Mouse (Mus musculus): Measurements from ENCODE around the gene 4933428G20Rik. TPM values are rescaled to one million over a fixed set of nuclear protein-coding genes. Genes with fewer than 3 reads are reported as not detected.

The 4933428G20Rik gene
- 0.17 TPM in 1 of 2 replicates, not detected in the other for polyA plus RNA-seq (2014; fragmentation: Nextera tagmentation; extraction: Ambion mirVana)

GRCm38 (mm10) chr11:97499865-97500719 is at the start of gene 4933428G20Rik:
Gene 4933428G20Rik (minus strand): TSS chr11:97500340.
- H3K36me3 ChIP-seq (ENCODE audit: control insufficient read depth, insufficient read depth, low read length) = no peaks in the 10 kb centered on the region
- ATAC-seq (replicated peaks; ENCODE audit: low FRiP score) = no peak
- WGBS = 8% methylated on average over 79 of the region's 88 CpGs

GRCm38 (mm10) chr11:97548757-97549156 is 48.6 kb upstream of the 4933428G20Rik start:
- Histone ChIP-seq H3K27me3 (ENCODE audit: control insufficient read depth, insufficient read depth, low read length) (peaks cover 23% of the 10 kb centered on the region), H3K4me1 (replicated peaks; ENCODE audit: control insufficient read depth, insufficient read depth, low read length) (peaks cover 22% of the 10 kb centered on the region), H3K27ac (ENCODE audit: low read depth, low read length) (no peak overlapping the region), H3K4me2 (ENCODE audit: low read depth, low read length, severe bottlenecking) (no peak overlapping the region), H3K36me3 (ENCODE audit: control insufficient read depth, insufficient read depth, low read length) (no peaks in the 10 kb centered on the region), H3K9ac (ENCODE audit: low read length) (no peak overlapping the region), H3K9me3 (ENCODE audit: control insufficient read depth, low read length) (no peaks in the 10 kb centered on the region), H3K4me3 (ENCODE audit: low read depth, low read length) (no peak overlapping the region)
- WGBS = 48% methylated on average over 8 of the region's 8 CpGs
- no peak for ATAC-seq (replicated peaks; ENCODE audit: low FRiP score)
- no peak for DNase-seq (ENCODE audit: low spot score)

More at GRCm38 (mm10) chr11:97499865-97500719, at the start of gene 4933428G20Rik:
- Histone ChIP-seq H3K4me1 (replicated peaks; ENCODE audit: control insufficient read depth, insufficient read depth, low read length) (peaks cover 11% of the 10 kb centered on the region), H3K4me2 (ENCODE audit: low read depth, low read length, severe bottlenecking) (peak within 1 kb of the TSS; percentile 63), H3K4me3 (ENCODE audit: low read depth, low read length) (peak within 1 kb of the TSS; percentile 37), H3K27ac (ENCODE audit: low read depth, low read length) (no peak within 1 kb of the TSS), H3K9me3 (ENCODE audit: control insufficient read depth, low read length) (no peaks in the 10 kb centered on the region), H3K27me3 (ENCODE audit: control insufficient read depth, insufficient read depth, low read length) (peaks cover 40% of the 10 kb centered on the region), H3K9ac (ENCODE audit: low read length) (peak within 1 kb of the TSS; percentile 39)
- no peak for DNase-seq (ENCODE audit: low spot score)

- Histone ChIP-seq H3K9ac (ENCODE audit: low read length) (no peak overlapping the region), H3K27me3 (ENCODE audit: control insufficient read depth, insufficient read depth, low read length) (peaks cover 23% of the 10 kb centered on the region), H3K9me3 (ENCODE audit: control insufficient read depth, low read length) (no peaks in the 10 kb centered on the region), H3K4me3 (ENCODE audit: low read depth, low read length) (no peak overlapping the region), H3K4me1 (replicated peaks; ENCODE audit: control insufficient read depth, insufficient read depth, low read length) (peaks cover 22% of the 10 kb centered on the region), H3K27ac (ENCODE audit: low read depth, low read length) (no peak overlapping the region), H3K4me2 (ENCODE audit: low read depth, low read length, severe bottlenecking) (no peak overlapping the region), H3K36me3 (ENCODE audit: control insufficient read depth, insufficient read depth, low read length) (no peaks in the 10 kb centered on the region)
- no peak for ATAC-seq (replicated peaks; ENCODE audit: low FRiP score)
- WGBS = 59% methylated on average over 12 of the region's 12 CpGs
- DNase-seq (ENCODE audit: low spot score) = no peak
These were observed 48.0 kb upstream of the 4933428G20Rik start for GRCm38 (mm10) chr11:97547957-97548706.

DNA sequence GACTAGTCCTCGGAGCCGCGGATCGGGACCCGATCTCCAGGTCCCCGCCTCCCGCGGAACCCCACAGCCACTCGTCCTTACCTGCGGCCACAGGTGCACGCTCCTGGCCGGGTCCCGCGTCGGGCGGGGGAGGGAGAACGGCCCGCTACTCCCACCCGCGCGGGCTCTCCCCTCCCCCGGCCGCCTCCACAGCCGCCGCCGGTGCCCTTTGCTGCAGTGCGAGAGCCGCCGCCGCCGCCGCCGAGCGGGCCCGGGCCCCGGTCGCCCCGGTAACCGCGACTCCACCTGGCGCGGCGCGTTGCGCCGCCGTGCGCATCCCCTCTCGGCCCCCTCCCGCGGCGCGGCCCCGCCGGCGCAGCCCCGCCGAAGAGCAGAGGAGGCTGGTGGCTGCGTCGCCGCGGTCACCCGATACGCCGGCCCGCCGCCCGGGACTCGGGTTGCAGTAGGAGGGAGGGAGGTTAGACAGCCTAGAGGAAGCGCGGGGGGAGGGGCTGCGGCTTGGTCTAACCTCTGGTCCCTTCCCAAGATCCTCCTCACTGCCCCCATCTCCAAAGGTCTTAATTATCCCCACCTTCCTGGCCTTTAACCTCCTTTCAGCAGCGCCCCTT is 46.8 kb upstream of the 4933428G20Rik start:
- ATAC-seq (replicated peaks; ENCODE audit: low FRiP score) = peak; percentile 71
- peaks cover 15% of the 10 kb centered on the region for H3K4me1 ChIP-seq (replicated peaks; ENCODE audit: control insufficient read depth, insufficient read depth, low read length)
- peak; percentile 84 for DNase-seq (ENCODE audit: low spot score)

DNA sequence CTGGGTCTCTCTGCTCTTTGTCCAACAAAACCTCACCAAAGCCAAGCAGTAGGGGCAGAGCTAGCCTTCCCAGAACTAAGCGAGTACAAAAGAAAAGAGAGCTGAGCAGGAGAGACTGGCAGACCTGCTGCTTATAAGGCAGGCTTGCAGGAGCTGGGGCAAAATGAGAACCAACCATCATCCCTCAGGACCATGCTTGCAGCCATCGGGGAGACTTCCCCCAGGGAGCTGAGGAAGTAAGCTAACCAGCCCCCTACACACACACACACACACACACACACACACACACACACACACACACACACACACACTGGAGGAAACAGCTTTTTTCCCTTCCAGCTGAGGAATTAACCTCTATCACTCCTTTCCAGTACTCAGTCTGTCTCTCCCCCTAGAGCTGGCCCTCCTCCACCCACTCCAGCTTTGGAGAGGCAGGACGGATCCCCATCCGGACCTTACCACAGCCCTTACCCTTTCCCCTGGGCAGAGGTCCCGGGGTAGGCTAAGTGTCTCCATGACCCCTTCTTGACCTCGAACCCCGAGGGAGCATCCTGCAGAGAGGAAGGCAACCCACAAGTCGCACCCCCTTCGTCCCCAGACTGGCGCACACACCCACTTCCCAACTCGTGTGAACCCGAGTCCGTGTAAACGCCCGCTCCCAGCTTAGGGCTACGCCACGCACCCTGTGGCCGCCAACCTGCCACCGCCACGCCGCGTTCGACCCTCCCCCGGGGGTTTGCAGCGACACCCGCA is 45.8 kb upstream of the 4933428G20Rik start:
- peaks cover 11% of the 10 kb centered on the region for H3K4me1 ChIP-seq (replicated peaks; ENCODE audit: control insufficient read depth, insufficient read depth, low read length)
- 2% methylated on average over 26 of the region's 26 CpGs for WGBS

More for the DNA sequence above, 46.8 kb upstream of the 4933428G20Rik start:
- H3K9me3 ChIP-seq (ENCODE audit: control insufficient read depth, low read length) = no peaks in the 10 kb centered on the region
- peak overlapping the region; percentile 54 for H3K4me3 ChIP-seq (ENCODE audit: low read depth, low read length)
- no peak overlapping the region for H3K27ac ChIP-seq (ENCODE audit: low read depth, low read length)
- WGBS = under 1% methylated on average over 44 of the region's 73 CpGs
- no peaks in the 10 kb centered on the region for H3K36me3 ChIP-seq (ENCODE audit: control insufficient read depth, insufficient read depth, low read length)
- H3K27me3 ChIP-seq (ENCODE audit: control insufficient read depth, insufficient read depth, low read length) = peaks cover 19% of the 10 kb centered on the region
- peak overlapping the region; percentile 68 for H3K9ac ChIP-seq (ENCODE audit: low read length)
- peak overlapping the region; percentile 100 for H3K4me2 ChIP-seq (ENCODE audit: low read depth, low read length, severe bottlenecking)

GRCm38 (mm10) chr11:97543883-97544282 is 43.7 kb upstream of the 4933428G20Rik start:
- Histone ChIP-seq H3K9me3 (ENCODE audit: control insufficient read depth, low read length) (no peaks in the 10 kb centered on the region), H3K4me2 (ENCODE audit: low read depth, low read length, severe bottlenecking) (no peak overlapping the region), H3K9ac (ENCODE audit: low read length) (no peak overlapping the region), H3K36me3 (ENCODE audit: control insufficient read depth, insufficient read depth, low read length) (no peaks in the 10 kb centered on the region), H3K4me1 (replicated peaks; ENCODE audit: control insufficient read depth, insufficient read depth, low read length) (peaks cover 11% of the 10 kb centered on the region), H3K27me3 (ENCODE audit: control insufficient read depth, insufficient read depth, low read length) (peaks cover 7% of the 10 kb centered on the region), H3K27ac (ENCODE audit: low read depth, low read length) (no peak overlapping the region), H3K4me3 (ENCODE audit: low read depth, low read length) (no peak overlapping the region)
- ATAC-seq (replicated peaks; ENCODE audit: low FRiP score) = no peak
- no peak for DNase-seq (ENCODE audit: low spot score)
- 86% methylated on average over 9 of the region's 9 CpGs for WGBS

More for the DNA sequence above, 45.8 kb upstream of the 4933428G20Rik start:
- H3K27me3 ChIP-seq (ENCODE audit: control insufficient read depth, insufficient read depth, low read length) = peaks cover 13% of the 10 kb centered on the region
- peak overlapping the region; percentile 100 for H3K4me2 ChIP-seq (ENCODE audit: low read depth, low read length, severe bottlenecking)
- H3K9ac ChIP-seq (ENCODE audit: low read length) = peak overlapping the region; percentile 68
- H3K27ac ChIP-seq (ENCODE audit: low read depth, low read length) = no peak overlapping the region
- H3K4me3 ChIP-seq (ENCODE audit: low read depth, low read length) = peak overlapping the region; percentile 54
- peak; percentile 8; the same call in 1 of the 2 replicates for ATAC-seq (replicated peaks; ENCODE audit: low FRiP score)
- no peaks in the 10 kb centered on the region for H3K9me3 ChIP-seq (ENCODE audit: control insufficient read depth, low read length)
- no peak for DNase-seq (ENCODE audit: low spot score)
- no peaks in the 10 kb centered on the region for H3K36me3 ChIP-seq (ENCODE audit: control insufficient read depth, insufficient read depth, low read length)

DNA sequence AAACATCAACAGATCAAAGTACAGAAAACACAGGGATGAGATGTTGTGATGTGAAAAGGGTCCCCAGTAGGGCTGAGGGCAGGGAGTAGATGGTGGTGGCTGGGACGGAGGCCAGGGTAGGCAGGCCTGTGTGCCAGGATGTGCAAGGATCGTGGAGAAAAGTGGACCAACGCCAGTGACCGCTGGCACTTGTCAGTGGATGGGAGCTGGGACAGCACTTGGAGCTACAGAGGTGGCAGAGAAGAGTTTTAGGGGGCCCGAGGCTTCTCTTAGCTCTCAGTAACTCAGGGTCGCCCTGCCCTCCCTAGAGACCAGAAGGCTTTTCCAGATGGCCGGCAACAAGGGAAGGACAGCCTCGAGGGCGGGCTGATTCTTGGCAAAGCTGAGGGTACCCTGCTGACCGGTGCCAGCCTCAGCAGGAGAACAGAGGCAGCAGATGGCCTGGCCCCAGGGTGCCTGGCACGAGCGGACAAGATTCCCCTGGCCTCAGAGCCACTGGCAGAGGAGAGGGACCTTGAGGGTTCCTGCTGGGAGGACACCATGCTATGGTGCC is 43.1 kb upstream of the 4933428G20Rik start:
- Histone ChIP-seq H3K4me3 (ENCODE audit: low read depth, low read length) (no peak overlapping the region), H3K9ac (ENCODE audit: low read length) (no peak overlapping the region), H3K9me3 (ENCODE audit: control insufficient read depth, low read length) (no peaks in the 10 kb centered on the region), H3K4me2 (ENCODE audit: low read depth, low read length, severe bottlenecking) (no peak overlapping the region), H3K27ac (ENCODE audit: low read depth, low read length) (no peak overlapping the region), H3K4me1 (replicated peaks; ENCODE audit: control insufficient read depth, insufficient read depth, low read length) (peaks cover 11% of the 10 kb centered on the region), H3K36me3 (ENCODE audit: control insufficient read depth, insufficient read depth, low read length) (no peaks in the 10 kb centered on the region), H3K27me3 (ENCODE audit: control insufficient read depth, insufficient read depth, low read length) (peaks cover 7% of the 10 kb centered on the region)
- ATAC-seq (replicated peaks; ENCODE audit: low FRiP score) (no peak), DNase-seq (ENCODE audit: low spot score) (no peak)
- 64% methylated on average over 12 of the region's 12 CpGs for WGBS

All from forebrain, embryonic 11.5 days (tissue).